Mouse (Mus musculus) intestine, postnatal 0 days (tissue): ENCODE results near the gene Ap1s1. TPM values are rescaled to one million over a fixed set of nuclear protein-coding genes. Genes with fewer than 3 reads are reported as not detected.

Experiments used
- ATAC-seq: fragments of 200-750 bp; cut with Nextera tagmentation; 2 replicates; pipeline ENCODE4 v1.8.0; 2017; ENCODE audit warnings: mild to moderate bottlenecking, moderate TSS enrichment, moderate library complexity
- H3K27ac ChIP-seq: fragments of 300-500 bp; sonication (generic); 2 replicates; pipeline ENCODE4 v1.5.1; 2014; ENCODE audit warnings: mild to moderate bottlenecking, low read depth, low read length, moderate library complexity
- H3K27me3 ChIP-seq: fragments of 300-500 bp; sonication (generic); replicated peaks from 2 replicates; pipeline ENCODE4 v1.6.1; 2014; ENCODE audit warnings: low read length, mixed read lengths; ENCODE audit not compliant: control insufficient read depth, insufficient read depth
- H3K36me3 ChIP-seq: fragments of 300-500 bp; sonication (generic); 2 replicates; pipeline ENCODE4 v1.6.1; 2014; ENCODE audit warnings: mild to moderate bottlenecking, moderate library complexity; ENCODE audit not compliant: control insufficient read depth, insufficient read depth
- H3K4me1 ChIP-seq: fragments of 300-500 bp; sonication (generic); replicated peaks from 2 replicates; pipeline ENCODE4 v1.6.1; 2014; ENCODE audit warnings: antibody characterized with exemption, low read length, mixed read lengths; ENCODE audit not compliant: control insufficient read depth, insufficient read depth
- H3K4me2 ChIP-seq: fragments of 300-500 bp; sonication (generic); replicated peaks from 2 replicates; pipeline ENCODE4 v1.6.1; 2014; ENCODE audit warnings: low read depth, mild to moderate bottlenecking, moderate library complexity
- H3K4me3 ChIP-seq: fragments of 300-500 bp; sonication (generic); 2 replicates; pipeline ENCODE4 v1.5.1; 2014; ENCODE audit warnings: low read depth, low read length
- H3K9ac ChIP-seq: fragments of 300-500 bp; sonication (generic); 2 replicates; pipeline ENCODE4 v1.6.1; 2014; ENCODE audit warnings: mild to moderate bottlenecking, low read depth, low read length
- H3K9me3 ChIP-seq: fragments of 300-500 bp; sonication (generic); 2 replicates; pipeline ENCODE4 v1.6.1; 2016; ENCODE audit warnings: mixed run types; ENCODE audit not compliant: control insufficient read depth
- CTCF ChIP-seq: sonication (generic); IDR thresholded peaks from 2 replicates; pipeline ENCODE4 v1.5.1; 2016; ENCODE audit warnings: low read depth, mild to moderate bottlenecking, control low read depth, antibody characterized with exemption, moderate library complexity
- WGBS: fragments of 180-500 bp; shearing (Covaris S2); extraction: QIAGEN DNeasy Blood & Tissue Kit; methylation state at CpG from one replicate; pipeline ENCODE4 v1.1.7; 2014; 5-methylcytosine and 5-hydroxymethylcytosine counted together
- polyA plus RNA-seq: library from polyadenylated mRNA; unstranded; fragments of >200 nt; fragmentation: Nextera tagmentation; extraction: Ambion mirVana; gene quantifications from 2 replicates; pipeline ENCODE4 v1.2.1, GENCODE M21; 2015

Ap1s1 gene
- polyA plus RNA-seq, 1 experiment from 2014 or later = 232 TPM

- TF ChIP-seq CTCF = no peak
- WGBS = 88% methylated on average over 7 of the region's 7 CpGs
- H3K9me3 ChIP-seq = no peaks in the 10 kb centered on the region
- no peak for ATAC-seq
- no peak overlapping the region for H3K4me3 ChIP-seq
- H3K4me2 ChIP-seq = no peak overlapping the region
- 0 out of 2 replicates have a peak, but pooled peaks cover 5% of the 10 kb centered on the region for H3K4me1 ChIP-seq
- no peak overlapping the region for H3K9ac ChIP-seq
- peaks cover 31% of the 10 kb centered on the region for H3K36me3 ChIP-seq
- no peaks in the 10 kb centered on the region for H3K27me3 ChIP-seq
- H3K27ac ChIP-seq = no peak overlapping the region
Observed at GRCm38 (mm10) chr5:137043997-137044396, 1.9 kb downstream of the Ap1s1 start.

GRCm38 (mm10) chr5:137041442-137041841 lies 4.5 kb downstream of the Ap1s1 start:
- H3K9ac ChIP-seq = no peak overlapping the region
- H3K4me3 ChIP-seq = no peak overlapping the region
- no peak overlapping the region for H3K4me2 ChIP-seq
- no peaks in the 10 kb centered on the region for H3K27me3 ChIP-seq
- H3K27ac ChIP-seq = no peak overlapping the region
- no peak for TF ChIP-seq CTCF
- 0 out of 2 replicates have a peak, but pooled peaks cover 5% of the 10 kb centered on the region for H3K4me1 ChIP-seq
- no peak for ATAC-seq
- 86% methylated on average over 10 of the region's 10 CpGs for WGBS
- H3K36me3 ChIP-seq = peaks cover 54% of the 10 kb centered on the region
- no peaks in the 10 kb centered on the region for H3K9me3 ChIP-seq

GRCm38 (mm10) chr5:137039453-137039852 lies 6.5 kb downstream of the Ap1s1 start:
- no peak overlapping the region for H3K4me2 ChIP-seq
- 71% methylated on average over 10 of the region's 10 CpGs for WGBS
- peaks cover 69% of the 10 kb centered on the region for H3K36me3 ChIP-seq
- H3K4me1 ChIP-seq = no peaks in the 10 kb centered on the region
- no peak for TF ChIP-seq CTCF
- H3K4me3 ChIP-seq = no peak overlapping the region
- H3K27me3 ChIP-seq = no peaks in the 10 kb centered on the region
- H3K27ac ChIP-seq = no peak overlapping the region
- no peak overlapping the region for H3K9ac ChIP-seq
- H3K9me3 ChIP-seq = no peaks in the 10 kb centered on the region
- ATAC-seq = peak; percentile 64; the same call in 1 of the 2 replicates

GRCm38 (mm10) chr5:137036211-137036610 lies 9.7 kb downstream of the Ap1s1 start:
- no peaks in the 10 kb centered on the region for H3K9me3 ChIP-seq
- H3K36me3 ChIP-seq = peaks cover 55% of the 10 kb centered on the region
- H3K4me3 ChIP-seq = no peak overlapping the region
- peaks cover 8% of the 10 kb centered on the region; the same call in 1 of the 2 replicates for H3K4me1 ChIP-seq
- no peak for ATAC-seq
- H3K9ac ChIP-seq = no peak overlapping the region
- no peak overlapping the region for H3K27ac ChIP-seq
- no peak overlapping the region for H3K4me2 ChIP-seq
- no peak for TF ChIP-seq CTCF
- H3K27me3 ChIP-seq = peaks cover 9% of the 10 kb centered on the region
- WGBS = 82% methylated on average over 13 of the region's 13 CpGs

- Histone ChIP-seq H3K4me3 (peak overlapping the region; percentile 38), H3K4me1 (peaks cover 8% of the 10 kb centered on the region; the same call in 1 of the 2 replicates), H3K9ac (peak overlapping the region; percentile 35; the same call in 1 of the 2 replicates), H3K4me2 (peak overlapping the region; percentile 78), H3K27ac (no peak overlapping the region), H3K36me3 (peaks cover 26% of the 10 kb centered on the region), H3K9me3 (no peaks in the 10 kb centered on the region), H3K27me3 (peaks cover 44% of the 10 kb centered on the region)
- under 1% methylated on average over 47 of the region's 49 CpGs for WGBS
- TF ChIP-seq CTCF = peak; percentile 35; the same call in 1 of the 2 replicates
- peak; percentile 83 for ATAC-seq
Observed at GRCm38 (mm10) chr5:137032641-137033074, 13.3 kb downstream of the Ap1s1 start.

GRCm38 (mm10) chr5:137032033-137032421 lies 13.9 kb downstream of the Ap1s1 start:
- no peak for ATAC-seq
- H3K27me3 ChIP-seq = peaks cover 48% of the 10 kb centered on the region
- peak overlapping the region; percentile 78 for H3K4me2 ChIP-seq
- no peak overlapping the region for H3K27ac ChIP-seq
- peaks cover 20% of the 10 kb centered on the region for H3K36me3 ChIP-seq
- peak overlapping the region; percentile 38 for H3K4me3 ChIP-seq
- TF ChIP-seq CTCF = peak; percentile 40
- no peaks in the 10 kb centered on the region for H3K9me3 ChIP-seq
- WGBS = under 1% methylated on average over 32 of the region's 33 CpGs
- peaks cover 8% of the 10 kb centered on the region; the same call in 1 of the 2 replicates for H3K4me1 ChIP-seq
- no peak overlapping the region for H3K9ac ChIP-seq
